Mouse (Mus musculus) embryo, embryonic 11 days (tissue): ENCODE results near the gene Mgam.
"Not testable (repeated sequence)": the region's sequence is repeated elsewhere in the genome, so short reads cannot be mapped to it uniquely, and the experiment has no call there.

Experiments used
- DNase-seq: peaks from one replicate; pipeline ENCODE4 v3.0.0-alpha.2; 2015

Mgam gene

GRCm38 (mm10) chr6:40739545-40739944 is 110.9 kb downstream of the Mgam start:
- no peak for DNase-seq

- not testable (repeated sequence) for DNase-seq
Measured at GRCm38 (mm10) chr6:40749030-40749429, 120.4 kb downstream of the Mgam start.

- no peak for DNase-seq
Measured at GRCm38 (mm10) chr6:40755948-40756347, 127.3 kb downstream of the Mgam start.

- DNase-seq = not testable (repeated sequence)
Measured at GRCm38 (mm10) chr6:40757346-40757745, 128.7 kb downstream of the Mgam start.

GRCm38 (mm10) chr6:40774656-40775055 is 146.0 kb downstream of the Mgam start:
- no peak for DNase-seq

GRCm38 (mm10) chr6:40778458-40778857 is 149.8 kb downstream of the Mgam start:
- DNase-seq = no peak

GRCm38 (mm10) chr6:40783637-40784036 is 155.0 kb downstream of the Mgam start:
- no peak for DNase-seq

GRCm38 (mm10) chr6:40784378-40784777 is 155.7 kb downstream of the Mgam start:
- DNase-seq = no peak

GRCm38 (mm10) chr6:40795077-40795812 is 166.6 kb downstream of the Mgam start:
- no peak for DNase-seq

- DNase-seq = no peak
Measured at GRCm38 (mm10) chr6:40818237-40818902, 189.7 kb downstream of the Mgam start.
